Mouse (Mus musculus) embryonic facial prominence, embryonic 11.5 days (tissue): ENCODE measurements at regions not wholly inside any gene's neighbourhood (a gene's known extent, or its start where the extent isn't known, plus 50 kb on each side); places are given as distances from the start of the nearest gene placed in this dataset.

Source experiments
- ATAC-seq: fragments of 200-750 bp; cut with Nextera tagmentation; replicated peaks from 2 replicates; pipeline ENCODE4 v1.8.0; 2017; ENCODE audit warnings: low read depth; ENCODE audit not compliant: insufficient number of reproducible peaks, low FRiP score, low TSS enrichment
- DNase-seq: peaks from one replicate; pipeline ENCODE4 v3.0.0-alpha.2; 2015; ENCODE audit warnings: low spot score
- H3K27ac ChIP-seq: fragments of 300-500 bp; sonication (generic); replicated peaks from 2 replicates; pipeline ENCODE4 v1.5.1; 2014; ENCODE audit warnings: mild to moderate bottlenecking, low read depth, low read length, control low read depth
- H3K27me3 ChIP-seq: fragments of 300-500 bp; sonication (generic); 2 replicates; pipeline ENCODE4 v1.6.1; 2014; ENCODE audit warnings: mild to moderate bottlenecking, low read length, moderate library complexity, mixed read lengths; ENCODE audit not compliant: control insufficient read depth, insufficient read depth
- H3K36me3 ChIP-seq: fragments of 300-500 bp; sonication (generic); replicated peaks from 2 replicates; pipeline ENCODE4 v1.6.1; 2014; ENCODE audit warnings: low read depth, mild to moderate bottlenecking, low read length, moderate library complexity, mixed read lengths; ENCODE audit not compliant: control insufficient read depth, insufficient read depth
- H3K4me1 ChIP-seq: fragments of 300-500 bp; sonication (generic); 2 replicates; pipeline ENCODE4 v1.6.1; 2014; ENCODE audit warnings: low read length, mixed read lengths; ENCODE audit not compliant: control insufficient read depth, insufficient read depth
- H3K4me2 ChIP-seq: fragments of 300-500 bp; sonication (generic); 2 replicates; pipeline ENCODE4 v1.6.1; 2014; ENCODE audit warnings: low read depth, mild to moderate bottlenecking, control low read depth, low read length, moderate library complexity
- H3K4me3 ChIP-seq: fragments of 300-500 bp; sonication (generic); 2 replicates; pipeline ENCODE4 v1.5.1; 2014; ENCODE audit warnings: low read depth, low read length, control low read depth
- H3K9ac ChIP-seq: fragments of 300-500 bp; sonication (generic); replicated peaks from 2 replicates; pipeline ENCODE4 v1.6.1; 2014; ENCODE audit warnings: mild to moderate bottlenecking, control low read depth, low read length
- H3K9me3 ChIP-seq: fragments of 300-500 bp; sonication (generic); replicated peaks from 2 replicates; pipeline ENCODE4 v1.6.1; 2016; ENCODE audit warnings: mild to moderate bottlenecking, low read length, inconsistent platforms, mixed read lengths; ENCODE audit not compliant: control insufficient read depth
- WGBS: fragments of 180-500 bp; shearing (Covaris S2); extraction: QIAGEN DNeasy Blood & Tissue Kit; methylation state at CpG from one replicate; pipeline ENCODE4 v1.1.7; 2014; 5-methylcytosine and 5-hydroxymethylcytosine counted together

DNA sequence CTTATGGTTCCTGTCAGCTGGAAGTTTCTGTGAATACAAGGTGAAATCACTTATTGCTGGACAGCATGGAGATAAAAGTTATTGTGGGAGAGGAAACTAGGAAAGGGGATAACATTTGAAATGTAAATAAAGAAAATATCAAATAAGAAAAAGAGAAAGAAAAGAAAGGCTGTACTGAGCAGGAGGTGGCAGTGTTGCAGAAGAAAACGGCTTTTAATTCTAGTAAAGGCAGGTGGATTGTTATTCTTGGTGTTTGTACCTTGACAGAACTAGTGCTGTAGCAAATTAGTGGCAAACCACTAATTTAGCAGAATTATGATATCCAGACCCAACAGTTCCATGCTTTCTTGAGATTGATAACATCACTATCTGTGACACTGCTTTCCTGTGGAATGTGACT, 52.6 kb downstream of the Gm10358 start:
- Histone ChIP-seq H3K9me3 (no peaks in the 10 kb centered on the region), H3K27ac (no peak overlapping the region), H3K4me3 (no peak overlapping the region), H3K4me2 (no peak overlapping the region), H3K9ac (no peak overlapping the region), H3K4me1 (no peaks in the 10 kb centered on the region), H3K36me3 (no peaks in the 10 kb centered on the region), H3K27me3 (no peaks in the 10 kb centered on the region)
- ATAC-seq (no peak), DNase-seq (no peak)
- WGBS = 62% methylated on average over 1 of the region's 1 CpGs

DNA sequence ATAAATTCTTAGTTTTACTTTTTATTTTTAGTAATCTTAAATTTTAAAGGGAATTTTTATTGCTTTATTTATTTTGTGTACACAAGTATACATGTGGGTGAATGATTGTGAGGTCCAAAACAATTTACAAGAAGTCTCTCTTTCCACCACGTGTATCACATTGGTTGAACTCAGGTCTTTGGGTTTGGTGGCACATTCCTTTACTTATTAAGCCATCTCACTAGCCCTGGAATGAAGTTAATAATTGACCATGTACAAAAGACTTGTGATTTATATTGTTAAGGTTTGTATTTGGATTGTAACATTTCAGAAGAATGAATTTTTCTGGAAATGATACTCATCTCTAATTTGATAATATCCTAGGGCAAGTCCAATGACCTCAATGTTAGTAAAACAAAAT, 56.2 kb downstream of the Gm10358 start:
- WGBS = 62% methylated on average over 1 of the region's 1 CpGs

DNA sequence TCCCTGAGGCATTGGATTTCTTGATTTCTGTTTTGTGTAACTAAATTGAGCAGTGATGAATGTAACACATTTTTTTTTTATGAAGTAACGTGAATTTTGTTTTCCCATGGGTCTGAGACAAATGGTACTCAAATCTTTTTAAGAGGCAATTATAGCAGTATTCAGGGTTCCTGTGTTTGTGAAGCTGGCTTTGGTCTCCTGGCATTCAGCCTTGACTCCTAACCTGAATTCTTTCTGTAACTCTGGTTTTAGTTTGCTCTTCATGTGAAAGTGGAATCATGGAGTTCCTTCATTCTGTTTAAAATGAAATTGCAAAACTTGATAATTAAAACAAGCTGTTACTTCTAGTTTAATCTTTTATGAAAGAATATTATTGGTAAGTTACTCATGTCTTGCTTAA, 58.3 kb downstream of the Gm10358 start:
- Histone ChIP-seq H3K36me3 (no peaks in the 10 kb centered on the region), H3K9ac (no peak overlapping the region), H3K9me3 (no peaks in the 10 kb centered on the region), H3K27me3 (no peaks in the 10 kb centered on the region), H3K4me3 (no peak overlapping the region), H3K4me1 (no peaks in the 10 kb centered on the region), H3K27ac (no peak overlapping the region), H3K4me2 (no peak overlapping the region)
- 42% methylated on average over 1 of the region's 1 CpGs for WGBS
- ATAC-seq = no peak
- no peak for DNase-seq

More for the DNA sequence above, 56.2 kb downstream of the Gm10358 start:
- H3K4me3 ChIP-seq = no peak overlapping the region
- H3K9me3 ChIP-seq = no peaks in the 10 kb centered on the region
- no peak overlapping the region for H3K9ac ChIP-seq
- no peaks in the 10 kb centered on the region for H3K36me3 ChIP-seq
- DNase-seq (no peak), ATAC-seq (no peak)
- no peak overlapping the region for H3K27ac ChIP-seq
- H3K4me1 ChIP-seq = no peaks in the 10 kb centered on the region
- H3K27me3 ChIP-seq = no peaks in the 10 kb centered on the region
- H3K4me2 ChIP-seq = no peak overlapping the region

- Histone ChIP-seq H3K4me2 (no peak overlapping the region), H3K27ac (no peak overlapping the region), H3K9me3 (no peaks in the 10 kb centered on the region), H3K4me3 (no peak overlapping the region), H3K9ac (no peak overlapping the region), H3K27me3 (no peaks in the 10 kb centered on the region), H3K4me1 (no peaks in the 10 kb centered on the region), H3K36me3 (no peaks in the 10 kb centered on the region)
- ATAC-seq = no peak
- no peak for DNase-seq
- 71% methylated on average over 1 of the region's 1 CpGs for WGBS
Observed at GRCm38 (mm10) chr8:75320614-75321013, 85.8 kb downstream of the Gm10358 start.

DNA sequence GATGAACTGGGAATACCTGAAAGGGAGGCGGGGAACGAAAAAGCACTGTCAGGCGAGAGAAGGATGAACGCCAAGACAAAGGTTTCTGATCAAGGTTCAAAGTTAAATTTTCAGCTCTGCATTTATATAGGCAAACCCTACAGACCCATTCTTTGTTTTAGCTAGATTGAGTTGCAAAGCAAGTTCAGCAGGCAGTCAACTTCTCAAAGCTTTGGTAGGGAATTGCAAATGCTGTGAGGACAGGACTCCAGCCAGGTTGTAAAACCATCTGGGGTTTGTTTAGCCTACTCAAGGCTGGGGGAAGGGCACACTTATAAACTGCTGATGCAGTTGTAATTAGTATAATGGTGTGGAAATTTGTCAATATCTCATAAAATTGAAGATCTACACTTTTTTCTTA, 87.9 kb downstream of the Gm10358 start:
- Histone ChIP-seq H3K4me2 (no peak overlapping the region), H3K27me3 (no peaks in the 10 kb centered on the region), H3K9me3 (no peaks in the 10 kb centered on the region), H3K4me3 (no peak overlapping the region), H3K9ac (no peak overlapping the region), H3K27ac (no peak overlapping the region), H3K36me3 (no peaks in the 10 kb centered on the region), H3K4me1 (no peaks in the 10 kb centered on the region)
- ATAC-seq (no peak), DNase-seq (no peak)
- WGBS = 27% methylated on average over 4 of the region's 4 CpGs

GRCm38 (mm10) chr8:75315886-75316285, 90.5 kb downstream of the Gm10358 start:
- DNase-seq (peak; percentile 69), ATAC-seq (0 out of 2 replicates have a peak, but pooled peaks have one; percentile 29)
- H3K27me3 ChIP-seq = no peaks in the 10 kb centered on the region
- no peak overlapping the region for H3K27ac ChIP-seq
- H3K9me3 ChIP-seq = no peaks in the 10 kb centered on the region
- H3K36me3 ChIP-seq = no peaks in the 10 kb centered on the region
- no peak overlapping the region for H3K4me2 ChIP-seq
- no peaks in the 10 kb centered on the region for H3K4me1 ChIP-seq
- no peak overlapping the region for H3K9ac ChIP-seq
- H3K4me3 ChIP-seq = no peak overlapping the region
- WGBS = 13% methylated on average over 3 of the region's 3 CpGs

DNA sequence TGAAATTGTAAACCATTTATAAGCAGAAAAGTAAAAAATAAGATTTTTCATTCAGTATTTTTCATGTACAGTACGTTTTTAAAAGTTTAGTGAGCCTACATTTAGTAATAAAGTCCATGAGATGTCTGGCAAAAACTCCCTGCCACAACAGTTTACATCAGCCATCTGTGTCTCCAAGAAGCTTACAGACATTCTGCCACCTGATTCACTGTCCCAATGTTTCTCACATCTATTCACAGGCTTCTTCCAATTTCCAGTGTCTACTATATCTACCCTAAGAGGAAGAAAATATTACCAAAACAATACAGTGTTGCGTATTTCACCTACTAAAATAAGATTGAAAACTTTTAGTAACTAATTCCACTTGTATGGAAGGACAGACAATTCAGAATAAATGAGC, 95.7 kb downstream of the Rasd2 start:
- H3K27ac ChIP-seq = no peak overlapping the region
- no peaks in the 10 kb centered on the region for H3K9me3 ChIP-seq
- 79% methylated on average over 2 of the region's 2 CpGs for WGBS
- H3K4me3 ChIP-seq = no peak overlapping the region
- H3K4me2 ChIP-seq = no peak overlapping the region
- ATAC-seq (no peak), DNase-seq (no peak)
- no peak overlapping the region for H3K9ac ChIP-seq
- H3K27me3 ChIP-seq = no peaks in the 10 kb centered on the region
- no peaks in the 10 kb centered on the region for H3K36me3 ChIP-seq
- no peaks in the 10 kb centered on the region for H3K4me1 ChIP-seq

- H3K9me3 ChIP-seq = no peaks in the 10 kb centered on the region
- no peaks in the 10 kb centered on the region for H3K27me3 ChIP-seq
- H3K4me1 ChIP-seq = no peaks in the 10 kb centered on the region
- H3K27ac ChIP-seq = no peak overlapping the region
- no peaks in the 10 kb centered on the region for H3K36me3 ChIP-seq
- no peak for DNase-seq
- H3K4me3 ChIP-seq = no peak overlapping the region
- no peak overlapping the region for H3K4me2 ChIP-seq
- WGBS = 80% methylated on average over 3 of the region's 3 CpGs
- ATAC-seq = no peak
- no peak overlapping the region for H3K9ac ChIP-seq
Observed at GRCm38 (mm10) chr8:75291921-75292320, 78.2 kb downstream of the Rasd2 start.
